In genomic region chr13:115230494-115230893, GRCm38 (mm10) we compare ENCODE assay signal across 9 mouse cellular contexts.
DNase-seq lines count a peak whose midpoint lies in the region; ATAC-seq and TF ChIP-seq lines count a peak whose summit lies in the region.
"Had no signal": no experiment of that assay in that cellular context is flagged by ENCODE, and none has a peak within 500 bp of the region (broad histone marks: within the 10 kb centered on the region; RNA-seq: fewer than 3 reads in every experiment).

No protein-coding gene starts in this region.

- H3K9ac ChIP-seq in intestine, postnatal 0 days (ENCODE audit: low read depth, low read length), result no peak overlapping the region
- no peak overlapping the region for H3K9ac ChIP-seq in intestine, embryonic 16.5 days (ENCODE audit: low read depth, low read length)
- no peak overlapping the region for H3K9ac ChIP-seq in forebrain, embryonic 14.5 days (ENCODE audit: low read length)
- H3K9ac ChIP-seq in midbrain, embryonic 16.5 days (ENCODE audit: low read depth, low read length), result no peak overlapping the region
- H3K9ac ChIP-seq: embryonic facial prominence, embryonic 15.5 days had no signal

- H3K27ac ChIP-seq in intestine, postnatal 0 days (ENCODE audit: low read depth, low read length), result no peak overlapping the region
- H3K27ac ChIP-seq in intestine, embryonic 16.5 days (ENCODE audit: low read length), result no peak overlapping the region
- H3K27ac ChIP-seq in forebrain, embryonic 14.5 days (ENCODE audit: low read depth, low read length), result no peak overlapping the region
- H3K27ac ChIP-seq in midbrain, embryonic 16.5 days (ENCODE audit: low read length), result no peak overlapping the region
- H3K27ac ChIP-seq: embryonic facial prominence, embryonic 15.5 days had no signal

- no peak overlapping the region for H3K4me2 ChIP-seq in intestine, postnatal 0 days (replicated peaks; ENCODE audit: low read depth)
- no peak overlapping the region for H3K4me2 ChIP-seq in intestine, embryonic 16.5 days (ENCODE audit: low read depth, low read length)
- no peak overlapping the region for H3K4me2 ChIP-seq in forebrain, embryonic 14.5 days (ENCODE audit: low read length)
- H3K4me2 ChIP-seq in midbrain, embryonic 16.5 days (ENCODE audit: low read length), result no peak overlapping the region
- H3K4me2 ChIP-seq: embryonic facial prominence, embryonic 15.5 days had no signal

- intact Hi-C loops in left cerebral cortex, postnatal 14 days (cut with DNase I), result loop anchor here (2.0 kb wide), 1 partner anchor 1482 kb away; no protein-coding TSS in a partner anchor

- no peak for ATAC-seq in intestine, postnatal 0 days
- ATAC-seq in intestine, embryonic 16.5 days, result no peak
- peak; percentile 76 for ATAC-seq in forebrain, embryonic 14.5 days
- peak; percentile 68 for ATAC-seq in midbrain, embryonic 16.5 days

- peak; percentile 80 for DNase-seq in brain, adult 2 months (ENCODE audit: low read depth, low spot score)
- DNase-seq in forebrain, embryonic 14.5 days (ENCODE audit: low spot score), result peak; percentile 92
- peak; percentile 25 for DNase-seq in kidney, adult 11 months
- peak; percentile 66 to 82 for DNase-seq in left cerebral cortex, postnatal 14 days (ENCODE audit: low spot score in 2 of 2)
- DNase-seq in testis, postnatal 10 days (ENCODE audit: low spot score), result peak; percentile 43

- H3K4me1 ChIP-seq in intestine, postnatal 0 days (replicated peaks; ENCODE audit: control insufficient read depth, insufficient read depth, low read length), result no peaks in the 10 kb centered on the region
- no peaks in the 10 kb centered on the region for H3K4me1 ChIP-seq in intestine, embryonic 16.5 days (ENCODE audit: control insufficient read depth, insufficient read depth, low read length)
- H3K4me1 ChIP-seq in forebrain, embryonic 14.5 days (ENCODE audit: control insufficient read depth, insufficient read depth, low read length), result no peaks in the 10 kb centered on the region
- H3K4me1 ChIP-seq in midbrain, embryonic 16.5 days (ENCODE audit: control insufficient read depth, insufficient read depth, low read length), result no peaks in the 10 kb centered on the region
- H3K4me1 ChIP-seq: embryonic facial prominence, embryonic 15.5 days had no signal

- H3K36me3 ChIP-seq in intestine, postnatal 0 days (ENCODE audit: control insufficient read depth, insufficient read depth), result no peaks in the 10 kb centered on the region
- H3K36me3 ChIP-seq in intestine, embryonic 16.5 days (ENCODE audit: control insufficient read depth, insufficient read depth, low read length), result no peaks in the 10 kb centered on the region
- no peaks in the 10 kb centered on the region for H3K36me3 ChIP-seq in forebrain, embryonic 14.5 days (ENCODE audit: control insufficient read depth, insufficient read depth, low read length)
- no peaks in the 10 kb centered on the region for H3K36me3 ChIP-seq in midbrain, embryonic 16.5 days (ENCODE audit: control insufficient read depth, insufficient read depth, low read length)
- H3K36me3 ChIP-seq: embryonic facial prominence, embryonic 15.5 days had no signal

- no peak overlapping the region for H3K4me3 ChIP-seq in intestine, postnatal 0 days (ENCODE audit: low read depth, low read length)
- no peak overlapping the region for H3K4me3 ChIP-seq in intestine, embryonic 16.5 days (ENCODE audit: low read length)
- no peak overlapping the region for H3K4me3 ChIP-seq in forebrain, embryonic 14.5 days (ENCODE audit: low read depth, low read length)
- H3K4me3 ChIP-seq in midbrain, embryonic 16.5 days (ENCODE audit: low read depth, low read length), result no peak overlapping the region
- H3K4me3 ChIP-seq: embryonic facial prominence, embryonic 15.5 days had no signal

- peak; percentile 87 for TF ChIP-seq CTCF in intestine, postnatal 0 days (IDR thresholded peaks at IDR 0.05; ENCODE audit: low read depth)

- H3K9me3 ChIP-seq in intestine, postnatal 0 days (ENCODE audit: control insufficient read depth), result no peaks in the 10 kb centered on the region
- H3K9me3 ChIP-seq in intestine, embryonic 16.5 days (ENCODE audit: control insufficient read depth, low read length), result no peaks in the 10 kb centered on the region
- H3K9me3 ChIP-seq in forebrain, embryonic 14.5 days (replicated peaks; ENCODE audit: control insufficient read depth, low read length), result no peaks in the 10 kb centered on the region
- no peaks in the 10 kb centered on the region for H3K9me3 ChIP-seq in midbrain, embryonic 16.5 days (replicated peaks; ENCODE audit: control insufficient read depth, low read length, poor library complexity, severe bottlenecking)
- H3K9me3 ChIP-seq: embryonic facial prominence, embryonic 15.5 days had no signal

- H3K27me3 ChIP-seq in intestine, postnatal 0 days (replicated peaks; ENCODE audit: control insufficient read depth, insufficient read depth, low read length), result no peaks in the 10 kb centered on the region
- no peaks in the 10 kb centered on the region for H3K27me3 ChIP-seq in intestine, embryonic 16.5 days (replicated peaks; ENCODE audit: control insufficient read depth, insufficient read depth, low read length)
- no peaks in the 10 kb centered on the region for H3K27me3 ChIP-seq in forebrain, embryonic 14.5 days (replicated peaks; ENCODE audit: control insufficient read depth, insufficient read depth, low read length)
- H3K27me3 ChIP-seq in midbrain, embryonic 16.5 days (ENCODE audit: control insufficient read depth, insufficient read depth, low read depth, low read length), result no peaks in the 10 kb centered on the region
- H3K27me3 ChIP-seq: embryonic facial prominence, embryonic 15.5 days had no signal

- 26% methylated on average over 13 of the region's 13 CpGs for WGBS in intestine, postnatal 0 days
- 29% methylated on average over 13 of the region's 13 CpGs for WGBS in intestine, embryonic 16.5 days
- 27% methylated on average over 13 of the region's 13 CpGs for WGBS in forebrain, embryonic 14.5 days
- WGBS in midbrain, embryonic 16.5 days, result 29% methylated on average over 13 of the region's 13 CpGs

Comparison
In these comparisons a context has a peak if more than half of its experiments do, and no peak if none do; other contexts are left out.
1. ATAC-seq: peak in forebrain, embryonic 14.5 days (single experiment) and midbrain, embryonic 16.5 days (single experiment); none in intestine, postnatal 0 days (single experiment) and intestine, embryonic 16.5 days (single experiment).
2. DNase-seq: peak in every context shown above with its lines; median percentile 92 in forebrain, embryonic 14.5 days; 80 in brain, adult 2 months; 74 in left cerebral cortex, postnatal 14 days; 43 in testis, postnatal 10 days; 25 in kidney, adult 11 months.